Mouse (Mus musculus): ENCODE results near the gene Polr2c. TPM values are rescaled to one million over a fixed set of nuclear protein-coding genes. Genes with fewer than 3 reads are reported as not detected.

Polr2c gene
- total RNA-seq, 2 experiments from 2014 or later = 62.4 to 71.5 TPM

DNA sequence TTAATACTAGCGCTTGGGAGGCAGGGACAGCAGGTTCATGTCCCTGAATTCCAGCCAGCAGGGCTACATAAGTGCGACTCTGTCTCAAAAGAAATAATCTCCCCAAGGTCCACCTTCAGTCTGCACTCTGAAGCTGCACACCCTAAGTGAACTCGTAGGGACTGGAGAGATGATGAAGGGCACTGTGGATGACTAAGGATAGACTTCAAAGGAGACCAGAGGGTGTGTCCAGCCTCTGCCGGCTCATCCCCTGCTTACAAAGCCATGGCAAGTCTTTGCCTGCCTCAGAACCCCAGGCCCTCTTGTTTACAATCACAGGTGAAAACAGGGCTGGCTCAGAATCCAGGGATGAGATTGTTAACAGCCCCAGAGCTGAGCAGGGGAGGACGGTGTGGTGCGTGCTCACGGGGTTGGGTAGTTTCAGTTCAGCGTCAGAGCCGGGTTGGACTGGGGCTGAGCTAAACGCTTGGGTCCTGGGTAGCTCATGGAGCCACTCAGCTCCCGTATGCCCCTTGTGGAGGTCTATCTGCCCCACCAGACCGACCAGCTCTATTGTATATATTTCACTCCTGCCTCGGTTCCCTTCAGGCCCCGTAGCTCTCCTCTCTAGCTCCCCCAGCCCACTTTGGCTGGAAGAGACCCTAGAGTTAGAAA is 31.3 kb downstream of the Polr2c start:
- DNase-seq = no peak

DNA sequence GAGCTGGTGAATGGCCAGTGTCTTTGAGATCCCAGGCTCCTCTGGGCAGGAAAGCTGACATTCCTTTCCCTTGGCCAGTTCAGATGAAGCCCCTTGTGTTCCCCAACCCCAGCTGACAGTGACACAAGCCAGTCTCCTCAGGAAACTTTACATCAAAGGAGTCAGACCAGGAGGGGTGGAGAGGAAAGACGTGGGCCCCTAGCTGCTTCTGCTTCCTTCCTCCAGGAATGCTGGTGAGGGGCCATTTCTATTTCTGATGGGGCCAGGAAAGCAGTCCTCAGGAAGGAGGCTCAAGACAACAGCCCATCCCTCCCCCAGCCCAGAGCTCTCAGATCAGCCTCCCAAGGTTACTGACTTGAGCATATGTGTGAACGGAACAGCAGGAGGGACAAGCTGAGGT is 35.7 kb downstream of the Polr2c start:
- no peak for DNase-seq

DNA sequence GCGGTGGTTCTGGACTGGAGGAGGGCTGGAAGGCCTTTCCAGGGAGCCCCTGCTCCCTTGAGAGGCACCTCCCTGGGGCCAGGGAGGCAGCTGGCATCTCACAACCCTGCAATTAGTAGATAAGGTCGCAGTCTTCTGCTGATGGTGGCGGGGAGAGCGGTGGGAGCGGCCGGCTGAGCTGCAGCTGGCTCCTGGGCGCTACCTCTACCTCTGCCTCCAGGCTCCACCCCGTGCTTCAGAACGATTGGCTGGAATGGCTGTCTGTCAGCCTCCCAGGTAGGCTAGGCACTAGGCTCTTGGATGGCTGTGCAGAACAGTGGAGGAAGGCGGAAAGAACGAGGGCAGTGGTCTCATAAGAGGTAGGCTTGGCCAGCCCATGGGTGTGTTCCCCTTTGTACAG is 42.0 kb downstream of the Polr2c start:
- DNase-seq = no peak

DNA sequence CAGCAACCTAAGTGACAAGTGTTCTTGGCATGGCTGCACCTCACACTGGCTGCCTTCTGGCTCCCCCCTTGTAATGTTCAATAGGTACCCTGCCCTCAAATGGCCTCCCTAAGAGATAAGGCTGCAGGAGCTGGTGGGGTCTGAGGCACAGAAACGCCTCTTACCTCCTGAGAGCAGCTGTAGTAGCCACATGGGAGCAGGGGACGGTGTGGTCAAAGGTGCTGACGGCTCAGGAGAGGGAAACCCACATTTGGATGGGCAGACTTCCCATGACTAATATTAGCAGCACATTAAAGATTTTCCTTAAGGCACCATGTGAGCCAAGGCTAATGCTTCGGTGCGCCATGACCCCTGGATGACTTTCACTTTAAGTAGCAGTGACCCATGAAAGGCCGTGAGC is 43.4 kb downstream of the Polr2c start:
- no peak for DNase-seq

DNA sequence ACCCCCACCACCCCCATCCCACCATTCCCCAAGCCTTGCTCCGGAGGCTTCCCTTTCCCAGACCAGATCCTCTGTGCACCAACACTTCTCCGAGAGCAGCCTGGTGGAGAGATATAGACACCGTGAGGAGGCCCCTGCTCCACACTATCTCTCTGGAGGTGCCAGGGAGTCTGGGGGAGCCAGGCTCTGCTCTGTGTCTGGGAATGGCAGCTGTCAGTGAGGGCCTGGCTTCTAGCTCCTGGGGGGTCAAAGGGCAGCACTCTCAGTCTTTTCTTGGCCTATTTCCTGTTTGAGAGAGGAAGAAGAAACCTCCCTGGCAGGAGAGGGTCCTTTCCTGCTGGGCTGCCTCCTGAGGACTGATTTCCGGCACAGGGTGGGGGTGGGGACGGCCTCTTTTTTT is 43.8 kb downstream of the Polr2c start:
- DNase-seq = no peak

DNA sequence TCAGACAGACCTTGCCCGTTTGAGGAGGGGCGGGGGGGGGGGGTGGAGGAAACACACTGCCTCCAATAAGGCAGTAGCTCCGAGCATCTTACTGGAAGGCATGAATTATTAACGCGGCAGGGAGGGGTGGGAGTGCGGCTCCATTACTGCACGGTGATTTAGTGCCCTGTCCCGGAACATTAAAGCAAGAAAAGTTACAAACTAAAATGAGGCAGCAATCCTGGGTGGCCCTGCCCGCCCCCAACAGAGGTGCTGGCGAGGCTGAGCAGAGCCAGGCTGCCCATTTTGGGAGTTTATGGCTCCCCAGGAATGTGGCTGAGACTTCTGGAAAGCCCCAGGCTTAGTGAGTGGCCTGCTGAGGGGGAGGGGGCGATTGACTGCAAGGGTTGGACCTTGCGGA is 46.5 kb downstream of the Polr2c start:
- no peak for DNase-seq

DNA sequence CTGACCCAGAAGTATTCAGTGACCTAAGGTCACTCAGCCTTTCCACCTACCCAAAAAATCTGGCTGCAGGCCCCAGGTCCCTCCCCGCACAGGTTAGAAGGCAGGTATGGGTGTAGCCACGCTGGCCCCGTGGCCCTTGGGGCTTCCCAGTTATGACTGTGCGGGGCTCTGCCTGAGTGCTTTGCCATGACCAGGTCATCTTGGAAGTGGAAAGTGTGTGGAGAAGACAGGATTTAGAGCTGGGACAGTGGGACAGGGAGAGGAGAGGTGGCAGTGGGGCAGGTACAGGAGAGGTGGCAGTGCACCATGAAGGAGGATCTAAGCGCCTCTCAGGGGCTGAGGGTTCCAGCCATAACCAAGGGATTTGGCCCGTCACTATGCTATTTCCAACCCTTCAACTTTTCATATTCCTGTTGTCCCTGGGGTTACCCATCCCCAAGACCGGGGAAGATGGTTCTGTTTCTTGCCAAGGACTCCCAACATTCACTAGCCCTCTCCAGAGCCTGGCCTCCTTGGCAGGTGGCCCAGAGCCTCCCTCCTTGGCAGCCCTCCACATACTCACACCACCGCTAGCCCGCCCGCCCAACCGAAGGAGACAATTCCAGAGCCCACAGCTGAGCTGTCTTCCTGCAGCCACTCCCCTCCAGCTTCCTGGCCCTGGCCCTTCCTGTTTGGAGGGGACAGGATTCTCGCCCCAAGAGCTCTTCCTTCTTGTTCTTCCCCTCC is 47.4 kb downstream of the Polr2c start:
- DNase-seq = peak in 1 of 2 experiments; percentile 43

DNA sequence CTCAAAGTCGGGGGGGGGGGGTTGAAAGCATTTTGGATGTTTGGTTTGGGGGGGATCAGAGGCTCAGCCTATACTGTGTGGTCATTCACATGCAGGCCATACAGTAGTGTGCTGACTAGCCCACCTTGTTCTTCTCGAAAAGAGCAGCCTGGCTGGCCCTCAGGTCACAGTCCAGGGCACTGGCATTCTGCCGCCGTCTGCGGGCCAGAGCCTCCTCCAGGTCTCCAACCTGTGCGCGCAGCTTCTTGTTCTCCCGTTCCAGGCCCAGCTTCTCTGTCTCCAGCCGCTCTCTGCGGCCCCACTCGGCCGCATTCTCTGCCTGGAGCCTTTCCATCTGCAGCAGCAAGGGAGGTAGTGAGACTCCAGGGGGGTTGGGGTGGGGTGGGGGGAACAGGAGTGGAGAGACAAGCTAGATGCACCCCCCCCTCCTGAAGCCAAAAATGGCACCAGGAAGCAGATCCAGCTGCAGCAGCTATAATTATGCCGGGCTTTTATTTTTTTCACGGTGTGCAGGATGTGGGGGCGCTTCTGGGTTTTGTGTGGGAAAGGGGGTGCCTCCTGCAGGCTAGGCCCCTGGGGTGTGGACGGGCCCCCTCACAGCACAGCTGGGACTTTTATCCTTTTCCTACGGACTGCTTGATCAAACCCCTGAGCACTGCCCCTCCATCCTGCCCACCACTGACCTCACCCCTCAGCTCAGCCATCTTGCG is 50.5 kb downstream of the Polr2c start:
- DNase-seq = no peak

DNA sequence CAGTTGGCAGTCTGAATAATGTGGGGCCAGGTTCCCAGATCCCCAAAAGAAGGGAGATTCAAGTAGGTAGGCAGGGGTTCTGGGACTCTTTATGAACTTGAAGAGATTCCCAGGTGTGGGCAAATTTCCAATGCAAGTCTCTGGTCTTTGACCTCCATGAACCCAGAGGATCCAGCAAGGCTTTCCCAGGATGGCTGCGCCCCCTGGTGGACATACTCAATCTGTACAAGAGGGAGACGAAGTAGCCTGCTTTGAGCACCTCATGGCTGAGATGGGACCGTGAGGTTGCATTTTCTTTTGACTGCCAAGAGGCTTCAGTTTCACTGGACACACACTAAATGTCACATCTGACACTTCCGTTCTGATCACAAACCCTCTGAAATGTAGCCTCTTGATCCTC is 51.6 kb downstream of the Polr2c start:
- DNase-seq = peak; percentile 61

DNA sequence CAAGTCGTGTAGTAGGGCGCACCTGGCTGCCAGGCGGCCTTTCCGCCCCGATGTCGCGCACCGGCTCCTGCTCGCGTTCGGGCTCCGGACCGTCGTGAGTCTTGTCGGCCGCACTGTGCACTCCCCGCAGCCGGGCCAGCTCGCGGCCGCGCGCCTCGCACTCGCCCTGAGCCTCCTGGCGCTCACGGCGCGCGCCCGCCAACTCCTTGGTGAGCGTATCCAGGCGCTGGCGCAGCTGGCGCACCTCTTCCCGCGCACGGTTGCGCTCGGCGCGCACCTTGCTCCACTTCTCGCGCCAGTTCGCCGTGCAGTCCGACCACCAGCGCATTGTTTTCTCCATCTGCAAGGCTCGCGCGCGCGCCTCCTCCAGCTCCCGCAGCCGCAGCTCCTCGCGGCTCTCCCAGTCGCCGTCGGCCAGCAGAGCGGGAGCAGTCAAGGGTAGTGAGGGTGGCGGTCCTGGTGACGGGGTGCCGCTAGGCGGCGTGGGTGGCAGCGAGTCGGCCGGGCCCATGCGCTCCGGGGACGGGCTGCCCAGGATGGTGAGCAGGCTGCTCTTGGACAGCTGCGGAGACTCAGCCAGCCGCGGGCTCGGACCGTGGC is 55.9 kb downstream of the Polr2c start:
- DNase-seq = peak; percentile 40 to 46

DNA sequence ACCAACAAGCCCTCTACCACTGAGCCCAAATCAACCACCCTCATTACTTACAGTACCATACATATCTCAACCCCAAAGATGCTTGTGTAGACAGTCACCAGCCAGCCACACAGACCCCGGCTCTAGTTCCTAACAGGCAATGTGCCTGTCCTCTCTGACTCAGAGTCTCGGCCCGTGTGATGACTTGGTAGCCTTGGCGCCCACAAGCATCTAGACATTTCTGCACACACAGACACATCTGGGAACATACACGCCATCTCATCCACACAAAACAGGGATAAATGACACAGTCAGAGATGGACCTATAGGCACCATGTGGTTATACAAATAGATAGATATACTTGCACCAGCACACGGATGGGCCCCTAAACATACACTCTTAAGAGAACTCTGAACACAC is 57.0 kb downstream of the Polr2c start:
- no peak for DNase-seq

DNA sequence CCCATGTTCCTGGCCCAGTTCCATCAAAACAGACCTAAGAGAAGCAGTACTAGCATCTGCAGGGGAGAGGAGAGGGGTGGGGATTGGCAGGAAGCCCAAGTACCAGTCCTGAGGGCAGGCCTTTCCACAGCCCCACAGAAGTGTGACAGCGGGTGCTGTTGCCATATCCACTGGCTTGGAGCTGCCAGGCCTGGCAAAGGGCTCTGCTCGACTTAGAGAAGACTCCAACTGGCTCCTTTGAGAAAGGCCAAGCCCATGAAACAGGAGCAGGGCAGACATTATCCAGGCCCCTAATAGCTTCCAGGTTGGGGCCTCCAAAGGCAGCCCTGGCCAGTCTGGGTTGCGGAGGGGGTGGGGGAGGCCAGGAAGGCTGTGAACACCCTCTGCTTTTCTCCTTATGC is 57.5 kb downstream of the Polr2c start:
- DNase-seq = no peak

DNA sequence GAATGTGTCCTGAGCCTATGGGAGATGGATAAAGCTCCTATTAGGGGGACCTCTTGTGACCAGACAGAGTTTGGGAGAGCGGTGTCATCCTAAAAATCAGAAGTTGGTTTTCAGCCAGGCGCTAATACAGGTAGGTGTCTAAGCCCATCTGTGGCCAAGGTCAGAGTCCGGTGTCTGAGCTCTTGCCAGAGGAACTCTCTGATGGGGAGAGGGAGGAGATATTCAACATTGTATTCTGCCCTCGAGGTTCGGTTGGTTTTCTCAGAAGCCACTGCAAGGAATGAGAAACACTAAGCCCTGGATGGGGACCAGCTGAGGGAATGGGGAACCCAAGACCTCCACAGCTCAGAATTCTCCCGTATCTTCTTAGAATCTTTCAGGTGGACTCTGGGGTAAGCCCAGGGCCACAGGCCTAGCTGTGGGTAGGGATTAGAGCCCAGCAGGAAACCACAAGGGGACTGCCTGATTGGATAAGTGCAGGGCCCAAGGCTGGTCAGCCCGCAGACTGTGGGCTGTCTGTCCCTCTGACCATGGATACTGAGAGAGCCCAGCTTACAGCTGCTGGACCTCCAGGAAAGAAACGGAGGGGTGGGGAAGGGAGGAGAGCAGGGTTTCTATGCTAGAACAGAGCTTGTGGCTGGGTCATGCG is 59.2 kb downstream of the Polr2c start:
- DNase-seq = no peak

DNA sequence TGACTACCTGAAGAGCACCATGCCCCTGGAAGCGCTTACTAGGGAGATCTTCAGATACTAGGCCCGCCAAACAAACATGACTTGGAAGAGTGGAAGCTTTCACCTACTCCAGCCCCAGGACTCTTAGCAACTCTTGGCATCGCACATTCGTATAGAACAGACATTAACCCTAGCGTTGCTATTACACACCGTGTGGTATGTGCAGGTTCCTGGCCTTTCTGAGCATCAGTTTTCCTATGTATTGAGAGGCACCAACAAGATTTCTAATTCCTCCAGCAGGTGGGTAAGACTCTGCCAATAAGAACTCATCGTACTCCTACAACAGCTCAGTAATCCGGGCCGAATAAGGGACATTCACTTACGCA is 59.7 kb downstream of the Polr2c start:
- no peak for DNase-seq

DNA sequence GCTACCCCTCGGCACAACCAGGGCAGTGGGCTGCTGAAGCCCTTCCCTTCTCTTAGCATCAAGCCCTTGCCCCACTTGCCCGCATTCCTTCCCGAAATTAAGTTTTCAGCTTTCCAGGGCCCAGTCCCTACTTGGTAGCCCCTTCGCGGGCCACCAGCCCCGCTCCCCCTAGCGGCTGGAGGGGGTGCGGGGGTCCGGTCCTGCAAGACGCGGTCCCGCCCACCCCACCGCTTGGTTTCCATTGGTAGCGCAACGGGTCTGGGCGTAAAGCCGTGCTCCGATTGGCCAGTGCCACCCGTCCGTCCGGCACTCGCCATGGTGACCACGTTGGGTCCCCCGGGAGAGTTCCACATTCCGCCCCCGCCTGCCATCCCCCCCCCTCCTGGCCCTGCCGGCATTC is 60.1 kb downstream of the Polr2c start:
- DNase-seq = peak; percentile 71 to 78

DNA sequence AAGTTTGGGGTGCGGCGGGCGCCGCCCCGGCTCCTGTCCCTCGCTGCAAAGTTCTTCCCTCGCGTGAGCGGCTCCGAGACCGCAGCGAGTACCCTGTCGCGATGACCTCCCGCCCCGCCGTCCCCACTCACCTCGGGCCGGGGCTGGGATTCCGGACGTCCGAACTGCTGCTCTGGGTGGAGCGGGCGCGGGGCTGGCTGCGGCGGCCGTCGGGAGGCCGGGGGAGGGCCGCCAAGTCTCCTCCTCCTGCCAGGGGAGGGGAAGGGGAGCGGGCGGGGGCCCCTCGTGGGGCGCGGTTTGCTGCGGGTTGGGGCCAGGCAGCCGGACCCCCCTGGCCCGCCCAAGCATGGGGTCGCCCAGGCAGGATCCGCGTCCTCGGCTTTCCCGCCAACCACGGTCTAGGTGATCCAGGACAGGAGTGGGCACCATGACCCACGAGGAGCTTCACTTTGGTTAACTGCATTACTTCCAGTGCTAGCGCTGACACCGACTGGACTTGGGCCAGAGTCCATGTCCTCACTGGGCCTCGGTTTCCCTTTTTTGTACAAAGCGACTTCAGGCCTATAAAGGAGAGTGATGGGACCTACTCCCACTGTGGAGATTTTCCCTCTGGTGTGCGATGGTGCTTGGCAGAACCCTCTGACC is 60.7 kb downstream of the Polr2c start, which contains the start of gene Ccdc102a:
Gene Ccdc102a, minus strand, starts transcription at position 248 of the 645 bp plus-strand sequence.
- no peak for DNase-seq

DNA sequence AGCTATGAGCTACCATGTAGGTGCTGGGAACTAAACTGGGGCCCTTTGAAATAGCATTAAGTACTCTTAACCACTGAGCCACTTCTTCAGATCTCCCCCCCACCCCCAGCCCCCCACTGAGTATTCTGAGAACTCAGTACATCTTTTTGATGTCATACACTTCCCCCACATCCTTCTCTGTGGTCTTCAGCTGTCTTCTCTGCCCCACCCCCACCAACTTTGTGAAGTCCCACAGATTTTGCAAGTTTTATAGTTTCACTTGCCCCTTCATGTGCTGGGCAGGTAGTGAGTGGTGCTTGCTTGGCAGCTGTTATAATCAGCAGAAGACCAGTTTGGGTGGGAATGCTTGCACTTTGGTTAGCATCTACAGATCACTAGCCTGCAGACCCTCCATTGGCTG is 62.0 kb downstream of the Polr2c start:
- DNase-seq = no peak

DNA sequence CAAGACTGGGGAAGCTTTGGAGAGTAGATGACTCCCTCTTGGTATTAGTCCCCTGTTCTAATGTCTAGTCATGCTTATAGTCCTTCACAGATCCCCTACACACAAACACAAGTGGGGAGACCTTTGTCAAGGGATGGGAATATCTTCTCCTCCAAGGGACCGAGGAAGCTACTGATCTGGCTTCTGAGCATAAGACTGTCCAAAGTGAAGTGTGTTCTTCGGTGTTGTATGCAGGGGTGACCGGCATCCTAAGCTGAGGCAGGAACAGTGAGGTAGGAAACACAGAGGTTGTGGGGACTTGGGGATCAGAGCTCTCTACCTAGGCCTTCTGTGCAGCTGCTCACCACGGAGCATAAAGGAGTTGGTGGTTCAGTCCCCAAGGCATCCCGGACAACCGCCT is 64.9 kb downstream of the Polr2c start:
- DNase-seq = no peak

DNA sequence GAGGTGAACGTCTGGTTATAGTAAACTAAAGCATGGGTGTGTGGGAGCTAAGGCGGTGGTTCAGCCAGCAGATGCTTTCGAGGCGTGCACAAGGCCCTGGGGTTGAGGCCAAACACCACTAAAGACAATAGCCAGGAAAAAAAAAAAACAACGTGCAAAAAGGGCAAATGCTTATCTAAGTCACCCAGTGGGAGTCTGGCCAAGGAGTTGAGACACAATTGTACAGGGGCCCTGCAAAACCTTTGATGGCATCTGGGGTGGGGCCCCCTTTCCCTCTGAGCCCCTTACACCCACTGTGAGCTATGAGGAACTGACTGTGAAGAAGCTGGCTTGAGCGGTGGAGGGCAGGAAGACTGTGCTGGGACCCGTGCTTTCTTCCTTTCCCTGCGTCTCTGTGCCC is 65.4 kb downstream of the Polr2c start:
- DNase-seq = no peak
